Mouse (Mus musculus) lung, postnatal 0 days (tissue): ENCODE data around the gene Armc9.

Experiments
- CTCF ChIP-seq: IDR thresholded peaks from 2 replicates; pipeline ENCODE4 v1.5.1; 2016; ENCODE audit warnings: antibody characterized with exemption, mild to moderate bottlenecking
- EP300 ChIP-seq: IDR thresholded peaks from 2 replicates; pipeline ENCODE4 v1.6.1; 2016; ENCODE audit warnings: antibody characterized with exemption, mild to moderate bottlenecking, control low read depth

DNA sequence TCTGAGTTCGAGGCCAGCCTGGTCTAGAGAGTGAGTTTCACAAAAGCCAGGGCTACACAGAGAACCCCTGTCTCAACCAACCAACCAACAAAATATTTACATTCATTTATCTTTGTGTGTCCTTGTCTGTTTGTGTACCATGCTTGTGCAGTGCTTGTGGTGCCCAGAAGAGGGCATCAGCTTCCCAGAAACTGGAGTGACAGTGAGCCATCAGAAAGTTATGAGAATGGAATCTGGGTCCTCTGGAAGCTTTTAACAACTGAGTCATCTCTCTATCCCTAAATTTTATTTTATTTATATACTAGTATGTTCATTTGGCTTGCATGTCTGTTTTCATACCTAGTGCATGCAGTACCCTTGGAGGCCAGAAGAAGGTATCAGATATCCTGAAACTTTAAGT lies 2.0 kb upstream of the Armc9 start:
- TF ChIP-seq CTCF (peak; percentile 40), EP300 (no peak)
